Mouse (Mus musculus) gastrocnemius, postnatal 4 days (tissue): ENCODE measurements around the gene Dctn1. TPM values are rescaled to one million over a fixed set of nuclear protein-coding genes. Genes with fewer than 3 reads are reported as not detected.

Source experiments
- DNase-seq, 2 experiments: peaks; one replicate each; pipeline ENCODE4 v3.0.0; 2021 to 2022; ENCODE audit warnings: low spot score in 2 of 2, mixed read lengths in 2 of 2
- total RNA-seq, 2 experiments: library from RNA; stranded (reverse); gene quantifications; 2 replicates each; pipeline ENCODE4 v1.2.3; 2021

Gene Dctn1
- total RNA-seq, 2 experiments from 2014 or later: 140 to 149 TPM

DNA sequence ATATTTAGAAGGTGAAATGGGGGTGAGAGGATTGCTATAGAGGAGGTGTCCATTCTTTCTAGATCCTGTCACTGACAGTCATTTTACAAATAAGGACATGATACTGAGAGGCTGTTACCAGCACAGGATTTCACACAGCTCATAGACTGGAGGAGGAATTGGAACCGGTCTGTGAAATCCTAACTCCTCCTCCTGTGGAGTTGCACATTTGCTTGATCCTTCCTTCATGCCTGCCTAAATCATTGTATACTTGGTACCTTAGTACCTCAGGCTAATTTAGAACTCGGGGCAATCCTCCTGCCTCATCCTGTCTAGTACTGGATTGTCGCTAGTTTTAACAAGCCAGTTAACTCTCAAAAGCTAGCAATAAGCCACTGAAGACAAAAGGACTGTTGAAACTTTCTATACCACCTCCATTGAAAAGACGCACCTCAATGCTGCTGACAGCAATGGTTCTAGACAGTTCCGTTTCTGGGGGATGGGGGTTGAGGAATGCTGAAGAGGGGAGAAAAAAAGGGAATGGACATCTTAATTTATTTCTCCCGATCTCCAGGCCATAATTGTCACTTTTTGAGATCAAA, 604 bp upstream of the Dctn1 start:
- no peak for DNase-seq

DNA sequence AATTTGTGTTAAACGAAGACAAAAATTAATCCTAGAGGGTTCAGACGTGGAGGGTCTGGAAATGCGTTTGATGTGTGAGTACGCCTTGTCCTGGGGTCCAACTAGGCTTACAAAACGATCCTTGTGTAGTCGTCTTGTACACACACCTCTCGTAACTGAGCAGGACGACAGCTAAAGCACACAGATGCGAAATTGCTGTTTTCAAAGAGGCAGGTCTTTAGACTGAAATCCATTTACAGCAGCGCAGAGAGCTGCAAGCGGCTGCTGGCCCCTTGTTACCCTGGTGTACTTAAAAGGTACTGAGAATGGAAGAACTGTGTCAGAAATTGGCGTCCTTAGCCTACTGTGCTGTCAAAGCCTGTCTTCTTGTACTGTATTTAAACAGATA, 517 bp downstream of the Dctn1 start:
- DNase-seq: no peak

DNA sequence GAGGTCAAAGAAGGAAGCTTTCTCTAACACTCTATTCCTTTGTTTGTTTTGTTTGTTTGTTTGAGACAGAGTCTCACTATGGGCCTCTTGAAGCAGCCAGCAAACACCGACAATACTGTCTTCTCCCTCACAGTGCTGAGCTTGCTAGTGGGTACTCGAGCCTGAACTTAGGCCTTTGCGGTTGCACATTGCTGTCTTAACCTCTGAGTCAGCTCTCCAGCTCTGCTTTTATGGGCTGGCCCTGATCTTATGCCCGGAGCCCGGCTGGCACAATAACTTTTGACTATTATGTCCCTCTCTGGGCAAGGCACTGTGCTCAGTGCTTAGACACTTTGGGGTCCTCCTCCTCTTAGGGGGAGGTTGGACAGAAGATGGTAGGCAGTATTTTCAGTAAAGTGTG, 4.2 kb downstream of the Dctn1 start:
- DNase-seq: no peak

GRCm38 (mm10) chr6:83171063-83171462, 5.3 kb downstream of the Dctn1 start:
- DNase-seq: no peak

DNA sequence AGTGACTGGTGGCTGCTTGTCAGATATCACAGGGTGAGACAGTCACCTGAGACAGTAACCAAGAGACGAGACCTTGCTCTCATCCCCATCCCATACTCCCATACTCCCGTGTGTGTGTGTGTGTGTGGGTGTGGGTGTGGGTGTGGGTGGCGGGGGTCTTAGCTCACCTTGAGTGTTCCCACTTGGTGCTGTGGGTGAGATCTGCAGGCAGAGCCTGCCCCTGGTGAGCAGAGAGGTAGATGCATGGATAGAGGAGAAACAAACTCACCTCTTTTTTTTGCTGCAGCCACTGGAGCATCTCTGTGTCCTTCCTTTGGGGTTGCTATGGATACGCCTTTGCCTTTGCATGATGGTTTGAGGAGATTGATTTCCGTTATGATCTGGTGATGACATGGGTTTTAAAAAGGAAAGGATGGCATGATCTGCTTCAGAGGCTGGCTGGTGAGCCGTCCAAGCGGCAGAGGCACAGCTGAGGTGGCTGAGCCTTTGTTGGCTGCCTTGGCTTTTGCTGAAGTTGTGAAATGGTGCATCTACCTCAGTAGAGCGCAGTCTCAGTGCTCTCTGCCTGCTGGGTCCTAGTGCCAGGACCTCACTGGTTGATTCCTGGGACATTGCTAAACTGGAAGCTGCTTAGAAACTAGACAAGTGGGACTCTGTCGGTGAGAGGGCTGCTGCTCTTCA, 6.7 kb downstream of the Dctn1 start:
- no peak for DNase-seq

DNA sequence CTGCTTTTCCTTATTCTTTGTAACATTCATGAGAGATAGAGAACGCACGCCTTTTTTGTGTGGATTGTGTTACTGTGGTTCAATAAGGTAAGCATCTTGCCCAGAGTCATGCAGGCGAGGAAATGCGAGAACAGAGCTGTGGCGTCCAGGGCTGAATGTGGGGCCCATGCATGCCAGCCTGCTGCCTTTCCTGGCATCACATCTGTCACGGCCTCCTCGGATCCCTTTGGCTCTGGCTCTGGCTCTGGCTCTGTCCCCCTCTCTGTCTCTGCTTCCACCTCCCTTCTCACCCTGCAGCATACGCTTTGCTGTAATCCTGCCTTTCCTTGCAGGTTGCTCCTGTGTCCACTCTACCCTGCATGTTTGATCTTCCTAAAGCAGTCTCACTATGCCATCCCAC, 10.3 kb downstream of the Dctn1 start:
- no peak for DNase-seq

- DNase-seq: no peak
These were observed 13.8 kb downstream of the Dctn1 start for GRCm38 (mm10) chr6:83179390-83180117.

DNA sequence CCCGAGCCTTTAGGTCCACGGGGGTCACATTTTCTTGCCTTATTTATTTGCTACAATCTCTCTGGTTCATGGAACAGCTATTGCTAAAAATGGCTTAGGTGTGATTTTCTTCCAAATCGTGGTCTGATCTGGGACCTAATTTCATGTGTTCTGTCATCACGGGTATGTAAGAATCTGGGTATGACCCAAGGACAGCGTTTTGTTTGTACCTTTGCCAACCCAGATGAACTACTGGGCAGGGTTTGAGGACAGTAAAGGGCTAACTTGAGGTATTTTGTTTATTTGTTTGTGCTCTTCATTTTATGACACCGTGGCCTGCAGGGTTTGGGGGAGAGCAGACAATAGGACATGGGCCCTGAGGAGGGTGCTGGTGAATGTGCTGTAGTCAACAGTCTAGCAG, 14.9 kb downstream of the Dctn1 start:
- no peak for DNase-seq

DNA sequence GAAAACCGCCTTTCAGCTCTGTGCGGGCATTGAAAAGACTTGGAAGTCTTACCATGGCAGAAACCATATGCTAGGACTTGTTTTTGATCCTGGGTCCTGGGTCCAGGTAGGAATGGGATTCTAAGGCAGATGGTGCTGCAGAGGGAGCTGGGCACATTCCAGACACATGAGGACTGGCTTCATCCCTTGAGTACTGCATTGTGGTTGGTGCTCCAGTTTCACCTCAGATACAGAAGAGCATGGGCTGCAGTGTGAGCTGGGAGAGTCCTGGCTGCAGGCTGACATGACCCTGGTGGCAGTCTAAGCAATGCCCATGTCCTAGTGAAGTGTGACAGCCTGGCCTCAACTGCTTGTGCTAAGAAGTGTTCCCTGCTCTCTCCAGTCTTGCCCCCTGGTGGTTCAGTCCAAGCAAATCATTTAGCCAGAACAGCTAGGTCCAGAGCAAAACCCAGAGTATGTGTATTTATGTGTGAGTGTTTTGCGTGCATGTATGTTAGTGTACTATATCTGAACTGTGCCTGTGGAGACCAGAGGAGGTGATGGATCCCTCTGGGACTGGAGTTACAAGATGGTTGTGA, 19.2 kb downstream of the Dctn1 start:
- DNase-seq: no peak

- peak in 1 of 2 experiments; percentile 56 for DNase-seq
These were observed 20.5 kb downstream of the Dctn1 start for GRCm38 (mm10) chr6:83185895-83186861.

- DNase-seq: no peak
These were observed 21.2 kb downstream of the Dctn1 start for GRCm38 (mm10) chr6:83186946-83187345.

GRCm38 (mm10) chr6:83193571-83193970, 27.9 kb downstream of the Dctn1 start:
- no peak for DNase-seq

GRCm38 (mm10) chr6:83197345-83198004, 31.8 kb downstream of the Dctn1 start:
- no peak for DNase-seq

GRCm38 (mm10) chr6:83203320-83203719, 37.6 kb downstream of the Dctn1 start:
- no peak for DNase-seq

DNA sequence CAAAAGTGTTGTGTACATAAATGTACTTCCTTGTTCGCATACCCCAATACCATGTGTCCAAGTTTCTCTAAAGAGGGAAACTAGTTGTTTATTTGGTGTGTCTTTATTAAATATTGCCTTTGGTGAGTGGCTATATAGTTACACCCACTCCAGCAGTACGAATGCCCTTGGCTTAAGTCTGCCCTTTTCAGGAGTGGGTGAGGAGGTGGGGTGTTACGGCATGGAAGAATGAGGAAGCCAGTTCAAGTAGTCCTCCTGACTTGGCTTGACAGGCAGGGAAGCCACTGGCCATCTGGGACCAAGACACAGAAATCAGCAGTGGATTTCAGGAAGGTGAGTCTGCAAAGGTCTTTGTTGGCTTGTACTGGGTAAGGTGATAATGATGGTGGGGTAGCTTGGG, 40.1 kb downstream of the Dctn1 start:
- no peak for DNase-seq

GRCm38 (mm10) chr6:83206321-83206720, 40.6 kb downstream of the Dctn1 start:
- DNase-seq: no peak

GRCm38 (mm10) chr6:83207361-83208049, 41.8 kb downstream of the Dctn1 start:
- DNase-seq: no peak

DNA sequence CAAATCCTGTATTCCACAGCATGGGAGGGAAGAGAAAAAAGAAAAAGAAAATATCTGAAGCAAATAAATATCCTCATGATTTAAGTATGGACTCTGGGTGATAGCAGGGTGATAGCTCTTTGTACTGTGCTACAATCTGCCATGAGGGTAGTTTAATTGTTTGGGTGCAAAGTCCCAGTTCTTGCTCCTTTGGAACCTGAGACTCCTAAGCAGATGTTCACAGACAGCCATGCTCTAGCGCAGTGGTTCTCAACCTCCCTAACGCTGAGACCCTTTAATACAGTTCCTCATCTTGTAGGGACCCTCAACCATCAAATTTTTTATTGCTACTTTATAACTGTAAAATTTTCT, 42.3 kb downstream of the Dctn1 start:
- no peak for DNase-seq

DNA sequence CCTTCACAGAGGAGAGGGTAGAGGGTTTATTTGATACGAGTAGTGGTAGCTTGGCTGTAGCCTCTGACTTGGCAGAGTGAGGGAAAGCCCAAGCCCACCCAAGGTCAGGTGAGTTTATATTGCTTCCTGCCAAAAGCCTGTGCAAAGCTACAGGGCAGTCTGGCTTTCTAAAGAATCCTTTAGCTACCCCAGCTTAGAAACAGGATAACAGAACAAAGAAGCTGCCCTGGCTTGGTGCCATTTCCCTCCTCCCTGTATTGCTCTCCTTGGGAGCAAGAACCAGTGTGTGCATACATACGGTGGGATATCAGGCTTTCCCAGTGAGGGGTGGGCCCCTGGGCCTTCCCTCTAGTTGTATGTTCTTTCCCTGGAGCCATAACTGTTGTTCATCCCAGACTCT, 44.8 kb downstream of the Dctn1 start:
- DNase-seq: no peak

DNA sequence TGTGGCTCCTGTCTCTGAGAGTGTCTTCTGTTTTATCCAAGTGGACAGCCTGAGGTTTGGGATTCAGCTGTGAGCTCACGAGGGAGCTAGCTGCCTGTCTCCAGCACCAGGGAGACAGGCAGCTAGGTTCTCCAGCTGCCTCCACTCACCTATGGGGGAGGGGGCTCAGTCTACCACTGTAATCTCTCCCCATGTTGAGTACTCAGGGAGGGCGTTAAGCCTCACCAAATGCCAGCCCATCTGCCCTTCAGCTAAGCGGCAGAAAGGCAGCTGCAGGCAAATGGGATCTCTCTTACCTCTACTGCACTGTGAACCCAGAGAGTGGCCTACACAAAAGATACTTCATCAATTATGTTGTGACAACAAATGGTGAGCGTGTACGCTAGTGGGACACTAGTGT, 45.8 kb downstream of the Dctn1 start:
- DNase-seq: no peak
